Mouse (Mus musculus): ENCODE results near the gene Sh2d6.

DNA sequence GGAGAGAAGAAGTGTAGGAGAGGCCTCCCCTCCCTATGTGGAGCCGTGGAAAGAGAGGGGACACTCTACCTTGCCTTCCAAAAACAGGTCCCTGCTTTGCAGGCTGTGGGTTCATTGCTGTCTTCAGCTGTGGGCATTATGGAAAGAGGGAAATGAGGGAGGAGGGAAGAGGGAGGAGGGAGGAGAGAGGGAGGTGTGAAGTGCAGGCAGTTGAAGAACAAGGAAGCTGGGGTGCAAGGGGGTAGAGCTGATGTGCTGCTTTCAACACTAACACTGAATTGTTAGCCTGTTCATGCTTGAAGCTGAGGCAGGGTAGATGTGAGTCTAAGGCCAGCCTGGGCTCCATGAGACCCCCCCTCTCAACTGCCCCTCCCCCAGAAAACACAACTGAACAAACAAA, 2.7 kb downstream of the Sh2d6 start:
- no peak for TF ChIP-seq CTCF (IDR thresholded peaks at IDR 0.05; ENCODE audit: low read depth, low read length)
- no peak for TF ChIP-seq POLR2A (IDR thresholded peaks at IDR 0.05; ENCODE audit: insufficient read depth, low read length)
